Mouse (Mus musculus) embryonic fibroblast, embryonic 13.5 days (primary cell): ENCODE results near the gene Zfp488.

Experiments
- CTCF ChIP-seq: IDR thresholded peaks from 2 replicates; pipeline ENCODE4 v1.5.1; 2011; ENCODE audit warnings: mild to moderate bottlenecking, control low read depth, low read length, moderate library complexity, borderline replicate concordance; ENCODE audit not compliant: insufficient read depth
- POLR2A ChIP-seq: IDR thresholded peaks from 2 replicates; pipeline ENCODE4 v1.6.1; 2011; ENCODE audit warnings: low read depth, mild to moderate bottlenecking, control low read depth, low read length, moderate library complexity

DNA sequence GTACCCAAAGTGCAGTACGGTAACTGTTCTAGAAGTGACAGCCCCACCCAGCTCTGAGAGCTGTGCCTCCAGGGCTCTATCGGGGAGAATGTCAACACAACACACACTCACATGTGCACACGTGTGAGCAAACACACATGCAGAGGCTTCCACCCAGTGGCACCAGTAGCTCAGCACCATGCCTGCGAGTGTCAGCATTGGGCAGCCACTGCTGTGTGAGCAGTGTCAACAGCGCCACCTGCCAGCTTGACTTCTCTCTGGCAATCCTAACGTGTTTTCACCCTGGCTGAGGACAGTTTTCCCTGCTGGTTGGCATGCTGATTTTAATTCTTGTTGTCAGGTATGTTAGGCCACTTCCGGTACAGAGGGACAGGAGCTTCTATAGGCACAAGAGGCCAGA lies 5.9 kb downstream of the Zfp488 start:
- TF ChIP-seq CTCF = peak; percentile 72; the same call in 1 of the 2 replicates
- no peak for TF ChIP-seq POLR2A
